Mouse (Mus musculus) skeletal muscle tissue, postnatal 0 days (tissue): Measurements from ENCODE around the gene Olfr827. TPM values are rescaled to one million over a fixed set of nuclear protein-coding genes. Genes with fewer than 3 reads are reported as not detected.

ENCODE experiments used
- polyA plus RNA-seq: library from polyadenylated mRNA; unstranded; fragments of >200 nt; fragmentation: Nextera tagmentation; extraction: Ambion mirVana; gene quantifications from 2 replicates; pipeline ENCODE4 v1.2.1, GENCODE M21; 2015

Olfr827 gene
- polyA plus RNA-seq = not detected in 2 replicates

DNA sequence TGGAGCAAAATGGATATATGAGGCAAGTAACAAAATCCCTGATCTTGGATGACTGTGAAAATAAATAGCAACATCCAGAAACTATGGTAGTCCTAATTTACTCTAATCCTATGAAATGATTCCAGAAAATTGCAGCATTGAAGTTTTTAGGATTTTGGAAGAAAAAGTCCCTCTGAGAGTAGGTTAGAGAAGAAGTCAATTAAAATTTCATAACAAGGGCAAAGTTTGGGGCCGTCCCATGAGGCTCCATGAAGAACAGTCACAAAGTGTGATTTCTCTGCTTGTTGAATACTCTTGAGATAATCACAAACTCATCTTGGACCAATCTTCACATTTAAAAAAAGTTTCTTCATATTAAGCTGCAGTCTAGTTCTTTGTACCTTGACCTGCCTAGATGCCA lies at the start of gene Olfr827:
Olfr827 (minus strand) TSS at position 101 of the 400 bp plus-strand sequence.

DNA sequence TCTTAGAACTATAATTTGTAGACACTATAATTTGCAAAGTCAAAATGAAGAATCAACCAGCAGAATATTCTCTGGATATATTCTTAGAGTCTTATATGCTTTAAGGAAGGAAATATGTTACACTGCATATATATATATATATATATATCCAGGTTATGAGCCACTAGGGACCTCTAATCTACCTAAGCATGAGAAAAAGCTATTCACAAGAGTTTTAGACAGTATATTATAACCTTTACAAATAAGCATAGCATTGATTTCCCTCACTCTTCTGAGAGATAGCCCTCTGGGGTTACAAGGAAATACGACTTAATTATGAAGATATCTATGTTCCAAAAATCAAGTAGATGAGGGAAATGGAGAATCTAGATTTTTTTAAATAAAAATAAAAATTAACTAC lies 30.1 kb downstream of the Olfr827 start, which contains the start of gene Olfr826:
Olfr826 (minus strand) TSS at position 101 of the 400 bp plus-strand sequence.

DNA sequence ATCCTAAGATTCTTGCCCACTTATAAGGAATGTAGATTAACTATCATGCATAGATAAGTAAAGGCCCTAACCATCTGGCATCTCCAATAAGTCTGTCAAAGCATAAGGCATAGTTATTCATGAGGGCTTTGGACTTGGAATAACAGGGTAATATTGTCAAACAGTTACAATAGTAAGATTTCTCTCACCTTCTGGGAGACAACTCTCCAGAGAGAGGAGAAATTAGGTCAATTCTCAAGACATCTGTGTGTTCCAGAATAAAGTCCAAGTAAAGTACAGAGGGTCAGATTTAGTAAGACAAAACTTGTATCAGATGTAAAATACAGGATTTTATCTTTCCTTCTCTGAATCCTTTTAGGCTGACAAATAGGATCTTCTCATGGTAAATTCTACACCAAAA lies 47.5 kb downstream of the Olfr827 start, which contains the start of gene Olfr825:
Olfr825 (minus strand) TSS at position 101 of the 400 bp plus-strand sequence.

Other genes with a start within 250 kb of the Olfr827 start
- gene Olfr819, start 247.1 kb downstream of the Olfr827 start, polyA plus RNA-seq = not detected in 2 replicates
- gene Olfr247, start 238.3 kb downstream of the Olfr827 start, polyA plus RNA-seq = not detected in 2 replicates
- not detected in 2 replicates for gene Gm10310, start 229.3 kb downstream of the Olfr827 start, polyA plus RNA-seq
- not detected in 2 replicates for gene Olfr820, start 201.8 kb downstream of the Olfr827 start, polyA plus RNA-seq
- gene Olfr821, start 184.1 kb downstream of the Olfr827 start, polyA plus RNA-seq = not detected in 2 replicates
- not detected in 2 replicates for gene Olfr822, start 143.2 kb downstream of the Olfr827 start, polyA plus RNA-seq
- gene Olfr823, start 99.0 kb downstream of the Olfr827 start, polyA plus RNA-seq = not detected in 2 replicates
- gene Olfr824, start 84.4 kb downstream of the Olfr827 start, polyA plus RNA-seq = not detected in 2 replicates
- gene Olfr825, start 47.6 kb downstream of the Olfr827 start, polyA plus RNA-seq = not detected in 2 replicates
- gene Olfr826, start 30.2 kb downstream of the Olfr827 start, polyA plus RNA-seq = not detected in 2 replicates
- gene Neurod4, start 65.8 kb upstream of the Olfr827 start, polyA plus RNA-seq = not detected in 2 replicates
- 1.1 and 2.2 TPM in 2 replicates for gene Tespa1, start 108.5 kb upstream of the Olfr827 start, polyA plus RNA-seq
- 0.01 TPM in 1 of 2 replicates, not detected in the other for gene Vmn2r84, start 179.9 kb upstream of the Olfr827 start, polyA plus RNA-seq
- not detected in 2 replicates for gene Vmn2r85, start 215.3 kb upstream of the Olfr827 start, polyA plus RNA-seq
- gene Vmn2r86, start 241.6 kb upstream of the Olfr827 start, polyA plus RNA-seq = not detected in 2 replicates